Mouse (Mus musculus) hindbrain, postnatal 0 days (tissue): ENCODE results near the gene Samm50. TPM values are rescaled to one million over a fixed set of nuclear protein-coding genes. Genes with fewer than 3 reads are reported as not detected.

Source experiments
- ATAC-seq: fragments of 200-750 bp; cut with Nextera tagmentation; 2 replicates; pipeline ENCODE4 v1.8.0; 2017; ENCODE audit warnings: mild to moderate bottlenecking, moderate TSS enrichment, moderate library complexity
- DNase-seq: peaks from one replicate; pipeline ENCODE4 v3.0.0-alpha.2; 2015; ENCODE audit warnings: low spot score
- H3K27ac ChIP-seq: fragments of 300-500 bp; sonication (generic); 2 replicates; pipeline ENCODE4 v1.5.1; 2014; ENCODE audit warnings: mild to moderate bottlenecking
- H3K27me3 ChIP-seq: fragments of 300-500 bp; sonication (generic); 2 replicates; pipeline ENCODE4 v1.6.1; 2014; ENCODE audit warnings: low read length, mixed read lengths; ENCODE audit not compliant: insufficient read depth
- H3K36me3 ChIP-seq: fragments of 300-500 bp; sonication (generic); 2 replicates; pipeline ENCODE4 v1.6.1; 2014; ENCODE audit warnings: low read length, mixed read lengths; ENCODE audit not compliant: insufficient read depth
- H3K4me1 ChIP-seq: fragments of 300-500 bp; sonication (generic); 2 replicates; pipeline ENCODE4 v1.6.1; 2014; ENCODE audit warnings: antibody characterized with exemption, low read length, mixed read lengths; ENCODE audit not compliant: insufficient read depth
- H3K4me2 ChIP-seq: fragments of 300-500 bp; sonication (generic); 2 replicates; pipeline ENCODE4 v1.6.1; 2014; ENCODE audit warnings: low read depth, mild to moderate bottlenecking, low read length, moderate library complexity, mixed read lengths
- H3K4me3 ChIP-seq: fragments of 300-500 bp; sonication (generic); 2 replicates; pipeline ENCODE4 v1.5.1; 2014; ENCODE audit warnings: low read length
- H3K9ac ChIP-seq: fragments of 300-500 bp; sonication (generic); replicated peaks from 2 replicates; pipeline ENCODE4 v1.6.1; 2014; ENCODE audit warnings: mild to moderate bottlenecking, low read length, moderate library complexity, mixed read lengths
- H3K9me3 ChIP-seq: fragments of 300-500 bp; sonication (generic); 2 replicates; pipeline ENCODE4 v1.6.1; 2016; ENCODE audit warnings: low read length, mixed read lengths
- CTCF ChIP-seq: IDR thresholded peaks from 2 replicates; pipeline ENCODE4 v1.5.1; 2016; ENCODE audit warnings: antibody characterized with exemption, control low read depth, low read depth
- WGBS: fragments of 180-500 bp; shearing (Covaris S2); extraction: QIAGEN DNeasy Blood & Tissue Kit; methylation state at CpG from one replicate; pipeline ENCODE4 v1.1.7; 2014; 5-methylcytosine and 5-hydroxymethylcytosine counted together
- microRNA-seq, 2 experiments: library from miRNA; unstranded; fragments of <30 nt; microRNA quantifications; one replicate each; pipeline ENCODE4; 2016
- polyA plus RNA-seq: library from polyadenylated mRNA; unstranded; fragments of >200 nt; fragmentation: Nextera tagmentation; extraction: Ambion mirVana; gene quantifications from 2 replicates; pipeline ENCODE4 v1.2.1, GENCODE M21; 2015
- total RNA-seq: library from RNA; depleted of rRNA; stranded (reverse); fragments of >200 nt; gene quantifications from 2 replicates; pipeline ENCODE4 v1.2.3, GENCODE M21; 2014; rRNA removed

Samm50 gene
- total and polyA plus RNA-seq, 2 experiments from 2014 or later = 28.0 to 92.3 TPM

DNA sequence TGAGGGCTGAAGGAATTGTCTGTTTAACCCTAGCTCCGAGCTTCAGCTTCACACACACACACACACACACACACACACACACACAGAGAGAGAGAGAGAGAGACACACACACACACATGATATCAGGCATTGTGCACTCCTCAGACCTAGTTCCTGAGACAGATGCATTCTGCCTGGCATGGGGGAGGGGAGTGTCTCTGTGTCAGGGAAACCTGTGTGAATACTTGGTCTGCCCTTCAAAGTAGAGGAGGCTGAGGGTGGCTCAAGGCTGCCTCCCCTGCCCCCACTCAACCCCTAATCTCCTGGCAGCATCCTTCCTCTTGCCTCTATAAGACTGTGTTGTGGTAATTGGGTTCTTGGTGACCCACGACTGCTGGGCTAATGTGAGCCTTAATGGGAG, 71.5 kb downstream of the Samm50 start:
- WGBS = 50% methylated on average over 2 of the region's 2 CpGs
- no peaks in the 10 kb centered on the region for H3K9me3 ChIP-seq
- no peaks in the 10 kb centered on the region for H3K4me1 ChIP-seq
- H3K36me3 ChIP-seq = no peaks in the 10 kb centered on the region
- DNase-seq = no peak
- no peak overlapping the region for H3K4me2 ChIP-seq
- H3K4me3 ChIP-seq = no peak overlapping the region
- ATAC-seq = no peak
- H3K9ac ChIP-seq = no peak overlapping the region
- H3K27me3 ChIP-seq = no peaks in the 10 kb centered on the region; the same call in 1 of the 2 replicates
- no peak for TF ChIP-seq CTCF
- H3K27ac ChIP-seq = no peak overlapping the region

DNA sequence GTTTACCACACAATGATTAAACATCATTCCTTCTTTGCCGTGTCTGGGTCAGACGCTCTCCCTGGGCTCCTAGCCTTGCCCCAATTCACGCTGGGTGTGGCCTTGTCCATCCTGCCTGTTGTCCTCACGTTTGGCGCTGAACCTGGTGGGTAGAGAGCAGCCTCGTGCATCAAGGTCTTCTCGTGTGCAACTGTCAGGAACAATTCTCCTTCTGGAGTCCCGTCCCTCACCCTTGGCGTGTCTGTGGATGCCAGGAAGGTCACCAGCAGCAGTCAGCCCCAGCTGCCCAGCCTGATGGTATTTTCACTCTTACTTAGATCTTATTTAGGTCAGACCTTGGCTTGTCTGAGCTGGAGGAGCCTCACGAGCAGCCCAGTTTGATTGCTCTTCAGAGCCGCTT, 73.1 kb downstream of the Samm50 start:
- ATAC-seq = no peak
- TF ChIP-seq CTCF = no peak
- no peak for DNase-seq
- no peak overlapping the region for H3K9ac ChIP-seq
- no peak overlapping the region for H3K4me2 ChIP-seq
- H3K27me3 ChIP-seq = no peaks in the 10 kb centered on the region; the same call in 1 of the 2 replicates
- H3K9me3 ChIP-seq = no peaks in the 10 kb centered on the region
- no peaks in the 10 kb centered on the region for H3K4me1 ChIP-seq
- WGBS = 61% methylated on average over 11 of the region's 11 CpGs
- no peak overlapping the region for H3K4me3 ChIP-seq
- no peak overlapping the region for H3K27ac ChIP-seq
- no peaks in the 10 kb centered on the region for H3K36me3 ChIP-seq

DNA sequence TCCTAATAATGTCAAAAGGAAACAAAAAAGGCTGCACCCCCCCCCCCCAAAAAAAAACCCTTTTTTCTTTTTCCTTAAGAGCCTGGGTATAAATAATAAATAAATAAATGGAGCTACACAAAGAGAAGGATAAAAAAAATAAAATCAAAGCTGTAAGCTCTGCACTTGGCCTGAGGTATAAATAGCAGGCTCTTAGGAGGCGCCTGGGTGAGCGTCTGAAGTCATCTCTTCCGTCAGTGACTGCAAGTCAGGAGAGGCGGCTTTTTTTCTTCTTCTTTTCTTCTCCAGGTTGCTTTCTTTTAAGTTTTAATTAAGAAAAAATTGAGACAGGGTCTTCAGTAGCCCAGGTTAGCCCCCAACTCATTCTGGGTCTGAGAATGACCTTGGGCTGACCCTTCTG, 74.2 kb downstream of the Samm50 start:
- DNase-seq (no peak), ATAC-seq (no peak)
- Histone ChIP-seq H3K4me3 (no peak overlapping the region), H3K27ac (no peak overlapping the region), H3K4me2 (no peak overlapping the region), H3K36me3 (no peaks in the 10 kb centered on the region), H3K9me3 (no peaks in the 10 kb centered on the region), H3K9ac (no peak overlapping the region), H3K4me1 (no peaks in the 10 kb centered on the region), H3K27me3 (no peaks in the 10 kb centered on the region; the same call in 1 of the 2 replicates)
- no peak for TF ChIP-seq CTCF
- WGBS = 64% methylated on average over 4 of the region's 4 CpGs

Small RNA genes lying within 50 kb of the gene (microRNA-seq; reads per million reads assigned to microRNA genes)
- 0 to 0.88 reads per million in 2 experiments for gene Mir6392

Other genes starting within 250 kb of the Samm50 start
- 0.52 and 6.8 TPM in 2 replicates for gene Efcab6, start 126.9 kb upstream of the Samm50 start, total RNA-seq
- gene Efcab6, start 126.9 kb upstream of the Samm50 start, polyA plus RNA-seq = 0.42 and 1.6 TPM in 2 replicates
- gene Sult4a1, start 86.5 kb upstream of the Samm50 start, total RNA-seq = 248 and 251 TPM in 2 replicates
- 155 TPM in 2 replicates for gene Sult4a1, start 86.5 kb upstream of the Samm50 start, polyA plus RNA-seq
- gene Pnpla5, start 69.1 kb upstream of the Samm50 start, total RNA-seq = not detected in 2 replicates
- gene Pnpla5, start 69.1 kb upstream of the Samm50 start, polyA plus RNA-seq = not detected in 2 replicates
- gene Pnpla3, start 24.4 kb upstream of the Samm50 start, total RNA-seq = 7.4 and 15.4 TPM in 2 replicates
- gene Pnpla3, start 24.4 kb upstream of the Samm50 start, polyA plus RNA-seq = 6.2 and 7.9 TPM in 2 replicates
- 9.4 and 9.5 TPM in 2 replicates for gene Parvb, start 39.8 kb downstream of the Samm50 start, total RNA-seq
- 4.3 and 6.2 TPM in 2 replicates for gene Parvb, start 39.8 kb downstream of the Samm50 start, polyA plus RNA-seq
- gene Parvg, start 131.8 kb downstream of the Samm50 start, total RNA-seq = 1.1 and 1.4 TPM in 2 replicates
- gene Parvg, start 131.8 kb downstream of the Samm50 start, polyA plus RNA-seq = 1.8 and 1.9 TPM in 2 replicates